Mouse (Mus musculus): Measurements from ENCODE around the gene Plekhh2. TPM values are rescaled to one million over a fixed set of nuclear protein-coding genes. Genes with fewer than 3 reads are reported as not detected.

Plekhh2 gene
- total RNA-seq, 2 experiments from 2014 or later: 0.32 TPM; not detected in 1

DNA sequence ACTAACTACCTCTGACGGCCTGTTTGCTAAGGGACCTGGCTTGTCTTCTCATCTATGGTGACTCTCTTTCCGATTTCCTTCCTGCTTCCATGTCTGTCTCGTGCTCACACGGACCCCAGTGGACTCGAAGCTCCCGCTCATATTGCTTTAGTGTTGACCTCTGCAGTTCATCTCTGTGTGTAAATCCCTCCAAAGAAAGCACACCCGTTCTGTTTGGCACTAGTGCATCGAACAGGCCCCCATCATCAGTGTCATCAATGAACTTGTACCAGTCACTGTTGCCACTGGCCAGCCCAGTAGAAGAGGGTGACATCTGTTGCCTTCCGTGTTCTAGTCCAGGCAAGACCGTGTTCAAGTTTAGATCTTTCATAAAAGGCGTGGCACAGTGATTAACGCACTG, 57.1 kb downstream of the Plekhh2 start:
- ATAC-seq (replicated peaks; ENCODE audit: poor library complexity, severe bottlenecking): no peak

DNA sequence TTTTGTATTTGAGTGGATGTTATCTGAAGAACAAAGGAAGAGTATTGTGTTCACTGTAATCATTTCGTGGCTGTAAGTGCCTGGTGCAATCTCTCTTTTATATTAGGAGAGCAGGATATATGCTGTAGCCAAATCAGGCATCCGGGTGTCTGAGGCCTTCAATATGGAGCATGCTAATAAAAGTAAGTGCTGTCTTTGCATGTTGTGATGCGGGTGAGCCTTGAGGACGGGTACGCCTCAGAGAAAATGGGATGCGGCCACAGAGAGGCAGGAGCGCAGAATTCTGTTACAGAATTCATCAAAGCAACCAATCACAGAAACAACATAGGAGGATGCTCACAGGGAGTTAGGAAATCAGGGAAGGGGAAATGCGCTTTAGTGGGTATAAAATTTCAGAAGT, 58.1 kb downstream of the Plekhh2 start:
- no peak for ATAC-seq (replicated peaks; ENCODE audit: poor library complexity, severe bottlenecking)

DNA sequence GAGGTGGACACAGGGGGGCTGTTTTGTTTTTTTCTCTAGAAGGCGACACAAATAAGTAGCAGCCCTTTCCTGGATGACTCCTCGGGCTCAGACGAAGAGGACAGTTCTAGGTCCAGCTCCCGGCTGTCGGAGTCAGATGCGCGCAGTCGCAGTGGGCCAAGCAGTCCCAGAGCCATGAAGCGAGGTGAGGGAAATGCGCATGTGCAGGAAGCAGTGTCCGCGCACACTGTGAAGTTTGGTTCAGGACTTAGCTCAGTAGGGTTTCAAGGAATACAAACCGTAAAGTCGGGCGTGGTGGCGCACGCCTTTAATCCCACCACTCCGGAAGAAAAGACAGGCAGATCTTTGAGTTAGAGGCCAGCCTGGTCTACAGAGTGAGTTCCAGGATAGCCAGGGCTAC, 59.9 kb downstream of the Plekhh2 start:
- no peak for ATAC-seq (replicated peaks; ENCODE audit: poor library complexity, severe bottlenecking)

DNA sequence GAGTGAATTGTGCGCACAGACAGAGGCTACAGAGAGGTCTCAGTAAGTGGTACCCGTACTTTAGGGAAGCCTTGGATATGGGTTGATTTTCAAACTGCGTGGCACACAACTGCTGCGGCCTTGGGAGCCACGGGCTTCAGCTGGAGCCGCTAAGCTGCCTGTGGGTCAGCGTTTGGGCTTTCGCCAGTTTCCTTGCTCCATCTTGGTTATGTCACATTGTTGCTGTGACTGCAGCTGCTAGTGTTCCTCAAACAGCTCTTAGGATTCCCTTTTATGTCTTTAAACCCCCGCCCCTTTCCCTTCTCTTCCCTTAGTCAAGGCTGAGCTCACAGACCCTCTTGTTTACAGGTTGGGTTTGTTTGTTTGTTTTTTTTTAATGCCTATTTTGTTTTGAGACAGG, 61.6 kb downstream of the Plekhh2 start:
- no peak for ATAC-seq (replicated peaks; ENCODE audit: poor library complexity, severe bottlenecking)

DNA sequence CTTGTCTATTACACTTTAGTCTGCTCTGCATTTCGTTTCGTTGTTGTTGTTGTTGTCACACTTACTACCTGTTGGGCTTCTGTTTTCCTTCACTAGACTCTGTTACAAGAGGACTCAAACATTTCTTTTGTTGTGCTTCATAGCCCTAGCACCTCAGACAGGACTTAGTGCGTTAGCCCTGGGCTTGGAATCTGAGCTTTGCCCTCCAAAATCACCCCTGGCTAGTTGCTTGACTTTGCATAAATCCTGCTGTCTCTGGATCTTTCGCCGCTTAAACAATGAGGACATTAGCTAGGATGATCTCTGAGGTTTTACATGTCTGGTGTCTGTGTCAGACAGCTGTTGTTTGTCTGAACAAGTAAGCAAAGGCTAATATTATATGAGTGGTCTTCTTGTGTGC, 62.2 kb downstream of the Plekhh2 start:
- ATAC-seq (replicated peaks; ENCODE audit: poor library complexity, severe bottlenecking): no peak

DNA sequence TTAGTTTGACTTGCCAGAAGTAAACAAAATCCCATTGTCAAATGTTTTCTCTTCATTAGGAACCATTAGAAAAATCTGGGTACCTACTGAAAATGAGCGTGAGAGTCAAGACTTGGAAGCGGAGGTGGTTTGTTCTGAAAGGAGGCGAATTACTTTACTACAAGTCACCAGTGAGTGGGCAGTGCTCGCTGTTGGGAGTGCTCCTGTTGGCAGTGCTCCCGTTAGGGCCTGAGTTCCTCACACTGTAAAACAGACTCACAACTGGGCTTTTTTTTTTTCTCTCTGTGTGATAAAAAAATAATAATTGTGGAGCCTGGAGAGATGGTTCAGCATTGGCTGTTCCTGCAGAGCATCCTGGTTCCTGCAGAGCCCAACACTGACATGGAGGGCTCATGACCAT, 63.4 kb downstream of the Plekhh2 start:
- no peak for ATAC-seq (replicated peaks; ENCODE audit: poor library complexity, severe bottlenecking)

DNA sequence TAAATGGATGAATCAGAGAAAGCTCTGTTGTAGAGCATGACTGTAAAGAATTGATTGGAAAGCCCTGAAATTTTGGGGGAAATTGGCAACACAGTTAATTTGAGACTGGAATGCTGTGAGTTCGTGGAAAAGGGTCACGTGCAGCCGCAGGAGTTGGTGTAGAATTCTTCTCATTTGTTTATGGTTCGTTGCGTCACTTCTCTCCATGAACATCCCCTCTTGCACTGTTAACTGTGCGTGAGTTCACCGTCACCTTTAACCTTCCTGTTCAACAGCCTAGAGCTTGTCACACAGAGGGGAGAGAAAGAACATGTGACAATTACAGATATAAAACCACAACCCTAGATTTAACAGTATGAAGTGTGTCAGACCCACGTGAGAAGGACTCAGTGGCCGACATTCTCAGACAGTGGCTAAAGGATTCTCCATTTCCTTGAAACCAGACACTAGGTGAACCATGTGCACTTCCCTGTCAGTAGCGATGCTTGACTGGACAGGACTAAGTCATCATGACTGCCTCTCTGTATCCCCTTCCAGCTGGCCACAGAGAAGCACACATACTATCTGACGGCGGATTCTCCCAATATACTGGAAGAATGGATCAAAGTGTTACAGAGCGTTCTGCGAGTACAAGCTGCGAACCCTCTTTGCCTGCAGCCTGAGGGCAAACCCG, 65.1 kb downstream of the Plekhh2 start:
- ATAC-seq (replicated peaks; ENCODE audit: poor library complexity, severe bottlenecking): peak; percentile 30

DNA sequence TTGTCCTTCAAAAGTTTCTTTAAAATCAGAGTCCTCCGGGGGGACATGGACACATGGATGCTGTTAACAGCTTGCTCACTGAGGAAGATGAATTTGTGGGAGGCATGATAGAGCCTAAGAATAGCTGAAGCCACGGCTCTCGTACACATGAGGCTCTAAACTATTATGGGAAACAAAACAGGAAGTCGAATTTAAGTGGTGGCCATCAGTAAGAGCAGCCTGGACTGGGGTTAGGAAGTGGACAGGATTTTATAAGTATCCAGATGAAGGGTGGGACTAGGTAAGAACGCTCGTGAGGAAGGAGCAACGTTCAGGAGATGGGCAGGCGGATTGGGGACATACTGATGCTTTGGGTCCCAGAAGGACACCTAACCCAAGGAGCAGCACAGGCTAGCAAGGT, 67.6 kb downstream of the Plekhh2 start:
- ATAC-seq (replicated peaks; ENCODE audit: poor library complexity, severe bottlenecking): peak; percentile 50

DNA sequence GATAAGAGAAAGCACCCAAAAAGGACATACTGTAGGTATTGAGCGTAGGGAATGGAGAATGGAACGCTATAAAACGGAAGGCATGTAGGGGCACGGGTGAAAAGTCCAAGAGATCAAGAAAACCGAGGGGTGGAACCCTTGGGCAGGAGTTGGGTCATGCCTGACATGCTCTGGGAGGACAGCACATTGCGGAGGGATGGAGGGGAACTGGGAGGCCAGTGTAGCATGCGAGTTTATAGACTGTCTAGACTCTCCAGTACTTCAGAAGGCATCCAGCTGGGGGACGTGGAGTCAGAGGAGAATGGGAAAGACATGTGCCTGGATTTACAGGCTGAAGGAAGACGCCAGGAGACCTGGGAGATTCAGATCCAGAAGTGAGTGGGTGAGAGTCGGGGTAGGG, 68.1 kb downstream of the Plekhh2 start:
- ATAC-seq (replicated peaks; ENCODE audit: poor library complexity, severe bottlenecking): no peak

DNA sequence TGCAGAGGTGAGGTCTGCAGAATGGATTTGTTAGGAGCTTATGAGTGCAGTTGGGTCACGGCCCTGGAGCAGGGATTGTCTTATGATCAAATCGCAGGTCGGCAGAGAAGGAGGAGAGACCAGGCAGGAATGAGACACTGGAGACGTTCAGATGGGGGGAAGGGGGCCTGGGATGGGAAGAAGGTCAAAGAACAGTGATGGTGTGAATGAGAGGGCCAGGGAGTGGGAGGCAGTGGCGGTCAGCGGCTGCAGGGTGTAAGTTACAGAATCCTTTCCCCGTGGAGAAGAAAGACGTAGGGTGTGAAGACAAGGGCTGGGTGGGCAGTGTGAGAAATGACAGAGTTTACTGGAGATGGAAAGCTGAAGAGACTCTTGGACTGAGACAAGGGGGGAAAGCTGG, 69.1 kb downstream of the Plekhh2 start:
- ATAC-seq (replicated peaks; ENCODE audit: poor library complexity, severe bottlenecking): no peak

DNA sequence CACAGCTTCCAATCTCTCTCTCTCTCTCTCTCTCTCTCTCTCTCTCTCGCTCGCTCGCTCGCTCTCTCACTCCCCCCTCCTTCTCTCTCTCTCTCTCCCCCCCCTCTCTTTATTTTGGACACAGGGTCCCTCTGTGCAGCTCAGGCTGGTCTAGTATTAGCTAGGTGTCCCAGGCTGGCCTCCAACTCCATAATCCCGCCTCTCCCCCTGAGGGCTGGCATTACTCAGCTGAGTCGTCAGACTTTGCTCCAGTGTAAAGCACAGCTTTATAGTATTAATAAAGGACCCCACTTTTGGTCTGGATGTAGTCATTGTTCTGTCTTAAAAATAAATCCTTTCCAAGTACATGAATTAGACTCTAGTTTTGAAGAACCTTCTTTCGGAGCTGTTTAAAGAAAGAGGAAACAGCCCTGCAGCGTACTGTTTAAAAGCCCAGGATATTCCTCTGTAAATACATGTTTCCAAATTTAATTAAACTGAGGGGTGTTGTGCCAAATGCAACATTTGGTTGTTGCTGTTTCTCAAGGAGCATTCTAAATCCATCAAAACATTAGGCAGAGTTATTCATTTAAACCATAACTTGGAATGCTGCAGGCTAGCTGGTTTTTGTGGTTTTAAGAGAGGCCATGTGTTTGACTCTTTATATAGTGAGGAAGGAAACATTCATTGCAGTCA, 70.2 kb downstream of the Plekhh2 start:
- no peak; the same call in 1 of the 2 replicates for ATAC-seq (replicated peaks; ENCODE audit: poor library complexity, severe bottlenecking)

DNA sequence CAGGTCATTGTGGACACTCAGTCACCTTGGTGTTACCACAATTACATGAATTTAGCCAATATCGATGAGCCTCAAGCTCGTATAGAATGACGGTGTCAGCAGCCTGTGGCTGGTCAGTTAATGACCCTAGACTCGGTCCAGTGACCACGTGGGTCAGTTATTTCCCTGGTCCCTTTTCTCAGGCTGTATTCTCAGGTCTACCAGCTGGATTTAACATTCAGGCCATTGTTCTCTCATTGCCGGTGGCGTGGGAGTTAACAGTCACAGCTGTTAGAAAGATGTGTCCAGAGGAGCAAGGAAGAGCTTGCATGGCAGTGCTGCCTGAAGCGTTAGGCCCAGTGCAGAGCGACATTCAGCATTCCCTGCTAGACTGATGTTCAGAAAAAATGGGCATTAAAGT, 72.4 kb downstream of the Plekhh2 start:
- no peak for ATAC-seq (replicated peaks; ENCODE audit: poor library complexity, severe bottlenecking)

DNA sequence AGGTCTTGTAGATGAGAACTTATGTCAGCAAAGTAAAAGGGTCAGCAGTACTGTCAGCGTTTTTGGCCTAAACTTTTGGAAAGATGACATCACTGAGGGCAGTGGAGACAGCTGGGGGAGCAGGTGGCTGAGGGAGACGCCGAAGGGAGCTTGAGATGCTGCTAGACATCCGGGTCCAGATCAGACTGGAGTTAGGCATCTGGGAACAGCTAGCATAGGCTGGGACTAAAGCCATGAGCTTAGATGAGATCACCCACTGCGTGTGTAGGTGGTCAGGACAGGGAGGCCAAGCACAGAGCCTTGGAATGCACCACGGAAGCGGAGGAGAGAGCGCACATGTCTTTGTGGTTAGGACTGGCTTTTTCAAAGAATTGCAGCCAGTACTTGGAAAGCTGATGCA, 73.4 kb downstream of the Plekhh2 start:
- ATAC-seq (replicated peaks; ENCODE audit: poor library complexity, severe bottlenecking): no peak

DNA sequence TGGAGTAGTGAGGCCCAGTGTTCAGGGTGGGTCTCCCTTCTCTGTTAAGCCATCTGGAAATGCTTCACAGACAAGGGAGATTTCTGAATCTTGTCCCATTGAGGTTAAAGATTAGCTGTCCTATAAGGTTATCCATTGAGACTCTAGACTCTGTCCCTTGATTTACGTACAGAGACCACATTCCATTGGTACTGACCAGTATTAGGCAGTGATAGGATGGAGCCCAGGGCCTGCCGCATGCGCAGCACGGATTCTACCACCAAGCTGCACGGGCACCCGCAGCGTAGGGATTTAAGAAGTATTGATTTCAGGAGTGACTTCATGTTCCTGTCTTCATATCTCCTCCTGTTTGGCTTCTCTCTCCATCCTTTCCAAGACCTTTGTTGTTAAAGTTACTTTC, 78.4 kb downstream of the Plekhh2 start:
- ATAC-seq (replicated peaks; ENCODE audit: poor library complexity, severe bottlenecking): no peak

DNA sequence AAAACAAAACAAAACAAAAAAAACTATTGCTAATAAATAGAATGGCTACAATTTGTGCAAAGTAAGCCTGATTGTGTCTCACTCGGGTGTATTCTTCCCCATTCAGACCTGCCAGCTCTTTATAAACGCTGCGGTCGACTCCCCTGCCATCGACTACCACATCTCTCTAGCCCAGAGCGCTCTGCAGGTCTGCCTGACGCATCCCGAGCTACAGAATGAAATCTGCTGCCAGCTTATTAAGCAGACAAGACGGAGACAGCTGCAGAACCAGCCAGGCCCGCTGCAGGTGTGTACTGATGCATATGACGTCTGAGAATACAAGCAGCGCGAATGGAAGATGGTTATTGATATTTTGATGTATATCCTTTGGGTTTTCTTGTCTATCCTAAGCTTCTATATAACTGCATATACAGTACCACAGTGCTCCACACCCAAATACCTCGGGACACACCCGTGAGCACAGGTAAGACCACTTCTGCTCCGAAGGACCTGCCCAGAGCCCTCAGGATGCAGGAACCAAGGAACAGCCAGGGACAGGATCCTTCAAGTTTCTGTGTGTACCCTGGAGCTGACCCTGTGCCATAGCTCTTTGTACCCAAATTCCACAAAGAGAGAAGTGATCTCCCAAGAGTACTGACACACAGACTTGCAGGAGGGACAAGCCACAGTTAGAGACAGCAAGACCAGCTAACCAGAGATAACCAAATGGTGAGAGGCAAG, 79.9 kb downstream of the Plekhh2 start:
- no peak for ATAC-seq (replicated peaks; ENCODE audit: poor library complexity, severe bottlenecking)

DNA sequence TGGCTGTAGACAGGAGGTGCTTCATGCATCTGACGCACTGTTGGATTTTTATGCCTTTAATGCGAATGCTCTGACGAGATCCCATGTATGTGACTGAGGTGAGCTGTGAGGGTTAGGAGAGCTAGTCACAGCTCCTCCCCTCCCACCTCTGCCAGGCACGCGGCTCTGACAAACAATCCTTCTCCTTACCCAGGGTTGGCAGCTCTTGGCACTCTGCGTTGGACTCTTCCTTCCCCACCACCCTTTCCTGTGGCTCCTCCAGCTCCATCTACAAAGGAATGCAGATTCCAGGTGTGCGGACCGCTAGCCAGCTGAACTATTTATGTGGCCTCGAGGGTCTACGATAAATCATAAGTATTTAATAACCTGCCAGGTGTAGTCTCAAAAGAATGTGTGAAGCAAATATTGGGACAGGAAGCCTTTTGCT, 84.3 kb downstream of the Plekhh2 start:
- ATAC-seq (replicated peaks; ENCODE audit: poor library complexity, severe bottlenecking): no peak

DNA sequence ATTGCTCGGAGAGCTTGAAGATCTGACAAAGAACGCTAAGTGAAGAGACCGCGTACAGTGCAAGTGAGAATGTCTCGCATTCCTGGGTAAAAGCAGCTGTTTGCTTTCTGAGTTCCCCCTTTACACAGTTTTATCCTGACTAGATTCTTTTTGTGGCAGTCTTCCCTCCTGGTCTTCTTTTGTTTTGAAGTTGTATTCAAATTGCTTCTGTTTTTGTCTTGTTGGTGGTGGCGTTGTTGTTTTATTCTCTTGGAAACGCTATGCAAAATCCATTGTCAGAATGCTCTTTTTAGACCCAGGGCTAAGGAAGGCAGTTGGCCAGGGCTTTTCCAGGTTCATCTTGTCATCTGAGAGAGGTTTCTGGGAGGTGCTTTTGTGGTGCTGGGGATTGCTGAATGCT, 84.8 kb downstream of the Plekhh2 start:
- ATAC-seq (replicated peaks; ENCODE audit: poor library complexity, severe bottlenecking): no peak

DNA sequence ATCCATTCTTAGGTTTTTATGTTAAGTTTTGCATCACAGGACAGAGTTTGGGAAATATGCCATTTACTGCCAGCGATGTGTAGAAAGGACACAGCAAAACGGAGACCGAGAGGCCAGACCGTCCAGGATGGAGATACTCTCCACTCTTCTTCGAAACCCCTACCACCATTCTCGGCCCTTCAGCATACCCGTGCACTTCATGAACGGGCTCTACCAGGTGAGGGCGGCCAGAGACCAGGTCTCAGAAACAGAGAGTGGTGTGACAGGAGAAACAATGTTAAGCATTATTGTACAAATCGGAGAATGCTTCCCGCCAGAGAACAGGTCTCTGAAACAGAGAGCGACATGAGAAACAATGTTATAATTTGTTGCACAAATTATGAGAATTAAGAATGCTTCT, 86.2 kb downstream of the Plekhh2 start:
- ATAC-seq (replicated peaks; ENCODE audit: poor library complexity, severe bottlenecking): no peak

DNA sequence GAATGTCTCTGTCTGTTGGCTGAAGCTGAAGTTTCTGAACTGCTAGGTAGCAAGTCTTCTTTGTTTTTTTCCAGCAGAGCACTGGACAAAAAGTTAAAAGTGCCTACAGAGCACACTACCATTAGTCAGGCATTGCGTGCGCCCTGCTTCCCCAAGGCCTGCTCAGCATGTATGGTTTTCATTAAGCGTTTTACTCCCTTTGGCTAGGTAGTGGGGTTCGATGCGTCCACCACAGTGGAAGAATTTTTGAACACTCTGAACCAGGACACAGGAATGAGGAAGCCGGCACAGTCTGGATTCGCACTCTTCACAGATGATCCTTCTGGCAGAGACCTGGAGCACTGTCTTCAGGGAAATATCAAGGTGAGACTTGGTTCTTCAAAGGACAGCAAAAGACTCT, 87.2 kb downstream of the Plekhh2 start:
- no peak for ATAC-seq (replicated peaks; ENCODE audit: poor library complexity, severe bottlenecking)

DNA sequence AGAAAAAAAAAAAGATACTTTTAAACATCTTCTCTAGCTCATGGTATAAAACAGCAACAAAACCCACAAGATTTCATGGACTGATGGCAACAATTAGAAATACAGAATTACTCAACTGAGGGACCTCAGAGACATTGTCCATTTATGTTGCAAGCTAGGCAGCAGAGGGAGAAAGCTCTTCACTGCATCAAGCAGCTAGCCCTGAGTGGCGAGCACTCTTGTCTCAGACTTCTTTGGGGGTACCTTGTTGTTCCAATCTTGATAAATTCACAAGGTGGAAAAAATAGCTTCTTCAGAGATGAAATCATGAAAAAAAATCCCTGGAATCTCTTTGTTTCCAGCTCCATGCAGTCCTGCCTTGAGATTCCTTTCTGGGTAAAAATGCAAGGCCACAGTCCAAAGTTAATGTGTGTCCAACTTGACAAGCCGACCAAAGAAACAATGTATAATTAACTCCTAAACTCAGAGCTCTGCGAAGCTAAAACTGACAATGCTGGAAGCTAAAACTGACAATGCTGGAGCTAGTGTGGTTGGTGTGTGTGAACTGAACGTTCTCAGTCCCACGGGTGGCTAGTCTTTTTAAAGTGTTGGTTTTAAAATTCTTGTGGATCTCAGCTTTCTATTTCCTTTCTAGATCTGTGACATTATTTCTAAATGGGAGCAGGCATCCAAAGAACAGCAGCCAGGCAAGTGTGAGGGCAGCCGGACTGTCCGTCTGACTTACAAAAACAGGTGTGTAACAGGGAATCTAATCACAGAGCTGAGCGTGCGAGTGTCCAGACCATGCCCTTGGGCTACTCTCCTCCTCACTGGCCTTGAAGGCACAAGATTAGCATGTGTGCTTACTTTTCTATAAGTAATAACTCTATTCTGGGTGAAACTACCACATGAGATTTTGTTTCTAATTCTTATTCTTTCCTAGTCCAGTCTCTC, 88.6 kb downstream of the Plekhh2 start:
- ATAC-seq (replicated peaks; ENCODE audit: poor library complexity, severe bottlenecking): no peak

DNA sequence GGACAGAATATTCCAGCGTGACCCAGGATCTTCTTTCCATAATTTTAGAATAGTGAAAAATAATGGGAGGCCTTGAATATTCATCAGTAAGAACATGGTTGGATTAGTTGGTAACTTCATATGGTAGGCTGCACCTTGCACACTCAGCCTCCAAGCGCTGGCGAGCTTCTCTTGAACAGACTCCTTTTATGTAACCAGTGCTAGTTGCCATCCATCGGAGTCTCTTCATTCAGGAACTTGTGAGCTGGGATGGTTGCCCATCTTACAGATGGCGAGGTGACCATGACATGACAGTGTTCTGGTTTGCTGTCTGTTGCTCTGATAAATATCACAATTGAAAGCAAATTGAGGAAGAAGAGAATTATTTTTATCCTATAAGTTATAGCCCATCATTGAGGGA, 90.1 kb downstream of the Plekhh2 start:
- ATAC-seq (replicated peaks; ENCODE audit: poor library complexity, severe bottlenecking): no peak

Data from granulocyte monocyte progenitor cell, adult 5-6 weeks (primary cell).